Mouse (Mus musculus): ENCODE results near the gene Slamf6.
"Not testable (repeated sequence)": the region's sequence is repeated elsewhere in the genome, so short reads cannot be mapped to it uniquely, and the experiment has no call there.

The Slamf6 gene

GRCm38 (mm10) chr1:171957411-171957810 is 40.1 kb downstream of the Slamf6 start:
- DNase-seq (ENCODE audit: low spot score): no peak

GRCm38 (mm10) chr1:171960726-171961125 is 43.4 kb downstream of the Slamf6 start:
- DNase-seq (ENCODE audit: low spot score): no peak

GRCm38 (mm10) chr1:171961704-171962103 is 44.4 kb downstream of the Slamf6 start:
- DNase-seq (ENCODE audit: low spot score): no peak

DNA sequence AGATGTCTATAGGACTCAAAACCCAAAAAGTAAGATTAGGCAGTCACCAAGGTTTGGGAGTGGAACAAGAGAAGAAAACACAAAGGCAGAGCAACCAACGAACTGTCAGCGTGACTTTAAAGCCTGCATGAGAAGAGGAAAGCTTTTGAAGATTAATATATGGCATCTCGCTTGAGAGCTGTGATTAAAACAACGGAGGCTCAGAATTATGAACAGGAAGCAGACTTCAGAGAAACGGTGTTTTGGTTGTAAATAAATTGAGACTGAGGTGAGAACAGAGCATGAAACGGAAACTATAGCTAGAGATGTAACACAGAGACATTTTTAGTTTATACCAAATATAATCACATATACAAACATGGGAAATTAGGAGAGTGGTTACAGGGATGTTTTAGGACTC is 46.3 kb downstream of the Slamf6 start:
- no peak for DNase-seq (ENCODE audit: low spot score)

- DNase-seq (ENCODE audit: low spot score): no peak
Measured at GRCm38 (mm10) chr1:171966054-171966790, 48.9 kb downstream of the Slamf6 start.

GRCm38 (mm10) chr1:171969221-171969620 is 51.9 kb downstream of the Slamf6 start:
- DNase-seq (ENCODE audit: low spot score): no peak

DNA sequence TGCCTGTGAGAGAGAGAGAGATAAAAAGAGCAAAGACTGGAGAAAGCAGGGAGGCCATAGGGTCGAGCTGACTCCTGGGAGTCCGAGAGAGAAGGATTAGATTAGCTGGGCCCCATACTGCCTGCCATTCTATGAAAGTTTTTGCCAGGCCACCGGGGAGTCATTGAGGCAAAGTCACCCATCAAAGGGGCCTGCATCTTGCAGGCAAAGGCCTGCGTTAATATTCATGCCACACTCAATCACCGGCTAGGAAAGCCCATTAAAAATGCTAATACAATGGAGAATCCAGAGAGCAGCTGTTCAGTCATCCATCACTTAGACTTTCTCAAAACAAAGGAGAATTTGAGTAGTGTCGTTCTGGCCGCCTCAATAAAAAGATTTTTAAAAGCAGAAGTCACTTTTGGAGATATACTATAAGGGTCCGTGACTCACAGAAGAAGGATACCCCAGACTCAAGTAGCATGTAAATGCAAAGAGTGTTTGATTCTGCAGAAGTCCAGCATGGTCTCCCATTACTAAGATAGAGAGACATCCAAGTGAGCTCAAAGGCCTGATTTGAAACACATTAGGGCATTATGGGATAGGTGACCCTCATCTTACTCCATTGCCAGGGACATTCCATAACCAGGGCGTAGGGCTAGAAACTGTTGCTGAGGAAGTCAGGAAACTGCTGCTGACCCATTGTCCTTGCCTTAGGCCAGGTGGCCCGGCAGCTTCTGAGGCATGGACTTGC is 53.7 kb downstream of the Slamf6 start:
- no peak for DNase-seq (ENCODE audit: low spot score)

- not testable (repeated sequence) for DNase-seq (ENCODE audit: low spot score)
Measured at GRCm38 (mm10) chr1:171974361-171974760, 57.0 kb downstream of the Slamf6 start.

- no peak for DNase-seq (ENCODE audit: low spot score)
Measured at GRCm38 (mm10) chr1:171975377-171975776, 58.1 kb downstream of the Slamf6 start.

GRCm38 (mm10) chr1:171975831-171976230 is 58.5 kb downstream of the Slamf6 start:
- no peak for DNase-seq (ENCODE audit: low spot score)

GRCm38 (mm10) chr1:171976826-171977539 is 59.7 kb downstream of the Slamf6 start:
- no peak for DNase-seq (ENCODE audit: low spot score)

- no peak for DNase-seq (ENCODE audit: low spot score)
Measured at GRCm38 (mm10) chr1:171977891-171978290, 60.6 kb downstream of the Slamf6 start.

DNA sequence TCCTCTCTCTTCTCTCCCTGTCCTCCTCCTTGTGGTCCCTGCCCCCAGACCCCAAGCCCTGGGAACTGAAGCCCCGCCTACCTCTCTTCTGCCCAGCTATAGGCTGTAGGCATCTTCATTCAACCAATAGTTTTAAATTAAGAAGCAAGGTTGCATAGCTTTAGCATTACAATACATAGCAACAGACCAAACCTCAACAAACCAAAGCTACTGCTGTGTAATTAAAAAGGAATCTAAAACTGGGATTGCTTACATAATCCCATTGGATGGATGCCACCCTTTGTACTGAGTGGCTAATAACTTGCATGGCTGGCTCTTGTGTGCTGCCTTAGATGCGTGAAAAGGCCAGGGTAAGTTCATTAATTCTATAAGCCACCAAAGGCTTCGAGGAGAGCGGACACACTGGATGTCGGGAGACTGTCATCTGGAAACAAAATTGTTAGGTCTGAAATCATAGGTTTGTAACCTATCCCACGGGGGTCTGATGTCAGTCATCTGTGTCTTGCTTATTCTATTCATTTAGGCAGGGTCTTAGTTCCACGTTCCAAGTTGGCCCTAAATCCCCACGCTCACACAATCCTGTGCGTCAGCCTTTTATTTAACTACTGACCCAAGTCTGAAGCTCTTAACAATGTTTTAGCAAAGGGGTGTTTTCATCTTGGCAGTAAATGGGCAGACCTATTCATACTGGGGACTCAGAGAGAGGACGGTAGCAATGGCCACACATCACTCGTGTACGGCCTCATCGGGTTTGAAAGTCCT is 62.8 kb downstream of the Slamf6 start:
- no peak for DNase-seq (ENCODE audit: low spot score)

GRCm38 (mm10) chr1:171982170-171982569 is 64.9 kb downstream of the Slamf6 start:
- no peak for DNase-seq (ENCODE audit: low spot score)

- DNase-seq (ENCODE audit: low spot score): no peak
Measured at GRCm38 (mm10) chr1:171982740-171983139, 65.4 kb downstream of the Slamf6 start.

DNA sequence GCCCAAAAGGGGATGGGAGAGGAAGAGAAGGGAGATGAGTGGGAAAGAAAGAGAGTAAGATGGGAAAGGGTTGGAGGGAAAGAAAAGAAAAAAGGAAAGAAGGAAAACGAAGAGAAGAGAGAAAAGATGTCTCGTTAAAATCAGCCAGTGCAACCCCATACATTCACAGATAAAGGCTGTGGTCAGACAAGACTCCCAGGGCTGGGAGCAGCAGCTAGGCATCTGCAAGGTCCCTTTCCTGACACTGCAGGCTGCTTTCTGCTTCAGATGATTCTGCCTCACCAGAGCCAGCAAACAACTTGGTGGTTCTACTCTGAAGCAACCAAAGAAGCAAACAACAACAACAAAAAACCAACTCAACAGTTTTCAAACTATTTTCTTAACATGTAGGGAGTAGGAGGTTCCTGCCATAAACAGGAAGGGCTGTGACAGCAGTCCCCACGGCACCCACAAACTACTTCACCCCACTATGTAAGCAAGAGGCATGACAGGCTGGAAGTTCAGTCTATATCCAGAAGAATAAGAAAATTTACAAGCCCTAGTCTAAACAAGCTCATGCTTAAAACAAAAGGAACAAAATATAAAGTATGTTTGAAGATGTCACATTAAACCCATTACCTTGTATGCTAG is 66.2 kb downstream of the Slamf6 start:
- no peak for DNase-seq (ENCODE audit: low spot score)

GRCm38 (mm10) chr1:171984121-171984520 is 66.8 kb downstream of the Slamf6 start:
- DNase-seq (ENCODE audit: low spot score): no peak

- DNase-seq (ENCODE audit: low spot score): no peak
Measured at GRCm38 (mm10) chr1:171991883-171992282, 74.6 kb downstream of the Slamf6 start.

GRCm38 (mm10) chr1:171992901-171993530 is 75.7 kb downstream of the Slamf6 start:
- no peak for DNase-seq (ENCODE audit: low spot score)

DNA sequence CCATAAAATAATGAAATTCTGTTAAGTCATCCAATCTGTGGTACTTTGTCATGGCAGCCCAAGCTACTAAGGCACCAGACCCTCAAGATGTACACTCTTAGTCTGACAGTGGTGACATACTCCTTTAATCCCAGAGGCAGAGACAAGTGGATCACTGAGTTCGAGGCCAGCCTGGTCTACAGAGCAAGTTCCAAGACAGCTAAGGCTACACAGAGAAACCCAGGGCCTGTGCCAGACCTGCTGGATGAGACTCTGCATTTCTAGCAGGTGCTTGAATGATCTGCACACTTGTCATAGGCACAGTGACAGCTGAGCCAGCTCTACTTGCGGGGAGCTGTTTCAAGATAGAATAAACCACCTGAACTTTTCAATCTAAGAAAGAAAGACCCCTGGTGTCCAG is 77.2 kb downstream of the Slamf6 start:
- no peak for DNase-seq (ENCODE audit: low spot score)
